Mouse (Mus musculus): ENCODE measurements around the gene 2810408A11Rik.
"Not testable (repeated sequence)": the region's sequence is repeated elsewhere in the genome, so short reads cannot be mapped to it uniquely, and the experiment has no call there.

The 2810408A11Rik gene

DNA sequence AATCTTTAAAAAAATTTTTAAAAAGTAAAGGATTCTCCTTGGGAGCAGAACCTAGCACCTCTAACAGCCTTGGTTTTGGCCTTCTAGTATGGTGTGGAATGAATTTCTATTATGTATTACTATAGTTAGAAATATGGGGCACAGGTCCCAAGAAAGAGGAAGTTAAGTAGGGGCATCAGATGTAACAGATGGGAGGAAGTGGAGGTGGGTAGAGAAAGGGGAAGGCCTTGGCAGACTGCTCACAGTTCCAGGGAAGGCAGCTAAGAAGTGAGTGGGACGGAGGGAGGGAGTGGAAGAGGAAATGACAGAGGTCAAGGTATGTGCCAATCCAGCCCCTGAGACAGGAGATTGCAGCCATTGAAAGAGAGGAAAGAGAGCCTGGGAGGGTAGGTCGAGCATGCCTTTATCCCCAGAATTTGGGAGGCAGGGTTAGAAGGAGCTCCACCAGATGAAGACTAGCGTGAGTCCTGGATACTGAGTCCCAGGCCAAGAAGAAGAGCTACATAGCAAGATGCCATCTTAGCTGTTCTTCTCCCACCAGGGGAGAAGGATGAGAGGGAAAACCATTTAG is 30.3 kb upstream of the 2810408A11Rik start:
- DNase-seq: no peak

DNA sequence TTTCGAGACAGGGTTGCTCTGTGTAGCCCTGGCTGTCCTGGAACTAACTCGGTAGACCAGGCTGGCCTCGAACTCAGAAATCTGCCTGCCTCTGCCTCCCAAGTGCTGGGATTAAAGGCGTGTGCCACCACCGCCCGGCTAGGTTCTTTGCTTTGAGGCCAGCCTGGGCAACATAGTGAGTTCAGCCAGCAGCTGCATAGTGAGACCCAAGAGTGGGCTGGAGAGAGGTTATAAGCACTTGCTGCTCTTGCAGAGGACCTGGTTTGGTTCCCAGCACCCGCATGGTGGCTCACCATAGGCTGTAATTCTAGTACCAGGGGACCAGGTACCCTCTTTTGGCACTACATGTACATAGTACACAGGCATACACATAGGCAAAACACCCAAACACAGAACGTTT is 29.4 kb upstream of the 2810408A11Rik start:
- DNase-seq: not testable (repeated sequence)

DNA sequence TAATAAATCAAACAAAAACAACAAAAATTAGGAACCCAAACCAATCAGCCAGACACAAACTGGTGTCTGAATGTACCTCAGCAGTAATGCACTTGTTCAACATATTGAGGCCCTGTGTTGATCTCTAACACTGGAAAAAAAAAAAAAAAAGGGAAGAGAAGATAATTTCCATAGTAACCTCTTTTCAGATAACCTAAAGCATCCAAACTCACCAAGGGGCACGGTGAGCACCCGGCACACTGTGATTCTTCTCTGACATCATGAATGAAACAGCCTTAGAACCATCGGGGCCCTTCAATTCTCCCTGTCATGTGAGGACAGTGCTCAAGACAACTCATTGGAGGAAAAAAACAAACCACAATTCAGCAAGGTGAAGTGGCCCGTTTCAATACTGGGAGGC is 28.9 kb upstream of the 2810408A11Rik start:
- DNase-seq: no peak

DNA sequence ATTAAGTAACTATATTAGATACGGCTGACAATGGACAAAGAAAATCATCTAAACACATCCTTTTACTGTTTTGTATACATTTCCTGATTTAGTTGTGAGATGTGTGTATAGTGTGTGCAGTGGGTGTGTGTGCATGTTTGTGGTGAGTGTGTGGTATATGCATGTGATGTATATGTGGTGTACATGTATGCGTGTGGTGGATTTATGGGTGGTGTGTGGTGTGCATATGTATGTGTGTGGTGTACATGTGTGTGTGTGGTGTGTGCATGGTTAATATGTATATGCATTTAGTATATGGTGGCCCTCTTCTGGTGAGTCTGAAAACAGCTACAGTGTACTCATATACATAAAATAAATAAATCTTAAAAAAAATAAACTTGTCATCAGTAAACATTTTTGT is 26.7 kb upstream of the 2810408A11Rik start:
- DNase-seq: no peak

DNA sequence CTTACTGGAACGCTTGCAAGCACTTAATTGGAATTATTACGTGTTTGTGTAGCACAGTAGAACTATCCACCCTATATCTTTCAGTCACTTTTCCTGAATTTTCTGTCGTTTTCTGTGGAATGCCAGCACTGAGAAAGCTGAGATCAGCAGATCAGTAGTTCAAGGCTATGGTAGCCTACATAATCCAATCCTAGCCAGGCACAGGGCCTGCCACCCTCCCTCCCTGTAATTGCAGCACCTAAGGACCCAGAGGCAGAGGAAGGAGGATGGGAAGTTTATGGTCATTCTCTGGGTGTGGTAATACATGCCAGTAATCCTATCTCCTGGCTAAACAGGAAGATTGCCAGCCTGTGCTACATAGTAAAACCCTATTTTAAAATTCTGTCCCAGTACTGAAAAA is 22.0 kb upstream of the 2810408A11Rik start:
- no peak for DNase-seq

DNA sequence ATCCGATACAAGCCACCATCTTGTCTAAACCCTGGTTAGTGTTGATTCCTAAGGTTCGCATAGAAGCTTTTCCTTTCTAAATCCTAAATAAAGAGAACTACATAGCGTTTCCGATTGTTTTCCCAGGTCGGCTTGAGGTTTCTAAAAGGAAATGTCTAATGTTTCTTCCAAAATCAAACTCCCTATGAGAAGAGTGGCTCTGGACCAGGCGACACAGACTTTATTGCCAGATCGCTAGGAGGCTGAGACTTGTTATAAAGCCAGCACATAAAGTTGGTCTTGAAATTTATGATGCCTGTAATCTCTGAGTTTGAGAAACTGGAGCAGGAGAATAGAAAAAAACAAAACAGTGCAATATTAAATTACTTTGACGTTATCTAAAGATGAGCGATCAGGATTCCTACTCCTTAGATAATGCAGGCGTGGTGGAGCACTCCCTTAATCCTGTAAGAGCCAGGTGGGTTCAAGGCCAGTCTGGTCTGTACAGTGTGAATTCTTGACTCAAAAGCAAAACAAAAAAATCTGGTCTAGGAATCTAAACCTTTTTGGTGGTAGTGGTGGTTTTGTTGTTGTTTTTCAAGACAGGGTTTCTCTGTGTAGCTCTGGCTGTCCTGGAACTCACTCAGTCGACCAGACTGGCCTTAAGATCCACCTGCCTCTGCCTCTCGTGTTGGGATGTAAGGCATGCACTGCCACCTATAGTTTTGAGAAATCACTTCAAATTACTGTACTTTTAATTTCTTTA is 21.4 kb upstream of the 2810408A11Rik start:
- DNase-seq: no peak

DNA sequence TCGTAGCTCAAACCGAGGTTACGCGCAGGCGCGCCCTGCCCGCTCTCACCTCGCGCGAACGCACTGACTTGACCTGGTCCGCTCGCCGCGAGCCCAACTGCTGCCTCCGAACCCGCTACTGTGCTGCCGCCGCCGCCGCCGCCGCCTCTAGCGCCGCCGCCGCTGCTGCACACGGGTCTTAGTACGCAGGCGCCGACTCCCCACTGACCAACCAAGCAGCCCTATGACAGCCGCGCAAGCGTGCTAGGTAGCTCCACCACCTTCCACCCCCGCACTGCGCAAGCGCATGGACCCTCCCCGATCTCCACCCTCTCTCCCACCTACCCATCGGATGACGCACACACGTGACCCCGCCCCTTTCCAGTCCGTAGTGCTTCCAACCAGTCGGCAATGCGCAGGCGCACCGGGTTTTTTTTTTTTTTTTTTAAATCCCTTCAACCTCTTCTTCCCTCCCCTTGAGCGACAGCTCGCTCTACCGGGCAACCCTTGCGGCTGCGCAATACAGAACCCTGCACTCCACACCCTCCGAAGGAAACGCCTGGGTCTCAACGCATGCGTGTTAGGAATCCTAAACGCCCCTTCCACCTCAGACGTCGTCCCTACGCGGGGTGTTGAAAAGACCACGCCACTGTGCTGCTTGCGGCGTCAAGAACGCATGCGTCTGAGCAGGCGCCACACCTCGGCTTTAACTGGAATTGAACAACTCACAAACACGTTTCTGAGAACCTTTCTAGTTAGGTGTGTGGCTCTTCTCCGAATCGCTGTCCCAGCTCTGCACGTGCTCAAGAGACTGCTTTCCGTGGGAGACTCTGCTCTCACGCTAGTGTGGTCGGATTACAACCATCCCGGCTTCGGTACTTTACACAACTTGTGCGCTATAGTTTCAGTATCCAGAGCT is 20.6 kb upstream of the 2810408A11Rik start, which contains the start of gene Eif5a:
Gene Eif5a (minus strand): TSS at position 845 of the 898 bp plus-strand sequence.
- DNase-seq: peak; percentile 100

DNA sequence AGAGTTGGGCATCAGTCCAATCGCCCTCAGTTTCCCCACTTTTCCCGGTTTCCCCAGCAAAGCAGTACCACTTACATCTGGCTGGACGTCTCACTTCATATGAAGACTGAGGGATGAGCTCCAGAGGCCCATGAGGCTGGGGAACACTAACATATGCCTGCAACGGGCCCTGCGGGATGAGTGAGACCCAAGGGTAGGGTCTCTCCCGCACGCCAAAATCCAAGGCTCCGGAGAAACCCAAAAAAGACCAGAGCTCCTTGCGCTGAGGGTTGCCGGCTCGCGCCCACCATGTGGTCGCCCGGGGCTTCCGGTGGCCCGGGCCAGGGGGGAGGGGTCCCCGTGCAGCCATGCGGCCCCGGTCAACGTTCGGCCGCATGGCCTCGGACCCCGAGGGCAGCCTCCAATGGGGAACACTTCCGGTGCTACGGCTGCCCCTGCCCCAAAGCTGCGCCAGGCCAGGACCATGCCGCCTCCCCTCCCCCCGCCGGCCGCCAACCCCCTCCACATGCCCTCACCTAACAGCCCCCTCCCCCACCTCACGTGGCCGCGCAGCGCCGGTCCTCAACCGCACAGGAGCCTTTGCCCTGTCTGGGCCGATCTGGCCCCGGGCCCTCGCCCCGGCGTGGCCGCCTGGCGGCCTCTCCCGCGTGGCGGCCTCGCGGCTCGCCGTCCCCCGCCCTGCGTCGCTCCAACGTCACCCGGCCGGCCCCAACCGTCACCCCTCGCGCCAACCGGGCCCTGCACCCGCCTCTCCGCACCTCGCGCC is 19.7 kb upstream of the 2810408A11Rik start:
- no peak for DNase-seq

DNA sequence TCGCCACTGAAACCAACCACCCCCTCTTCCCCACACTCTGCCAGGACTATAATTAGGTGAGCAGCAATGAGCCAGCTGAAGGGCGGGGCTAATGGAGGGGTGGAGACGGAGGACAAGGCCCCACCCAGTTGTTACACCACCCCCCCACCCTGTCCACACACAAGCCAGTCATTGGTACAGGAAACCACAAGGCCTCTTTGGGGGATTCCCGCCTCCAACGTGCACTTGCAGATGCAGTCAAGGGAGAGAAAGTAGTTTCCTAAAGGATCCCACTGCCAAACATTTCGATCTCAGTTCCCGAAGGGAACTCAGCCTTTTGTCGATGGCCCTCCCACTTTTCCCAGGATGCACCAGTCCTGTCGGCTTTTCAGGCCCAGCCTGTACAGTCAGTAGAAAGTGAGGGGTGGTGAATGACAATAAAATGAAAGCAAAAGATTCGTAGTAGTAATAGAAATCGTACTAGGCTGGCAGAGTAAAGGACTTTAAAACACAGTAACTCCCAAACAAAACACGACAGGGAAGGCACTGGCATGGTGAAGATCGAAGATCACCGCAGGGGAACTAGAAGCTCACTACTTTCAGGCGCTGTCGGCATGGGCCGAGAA is 19.0 kb upstream of the 2810408A11Rik start:
- DNase-seq: no peak

DNA sequence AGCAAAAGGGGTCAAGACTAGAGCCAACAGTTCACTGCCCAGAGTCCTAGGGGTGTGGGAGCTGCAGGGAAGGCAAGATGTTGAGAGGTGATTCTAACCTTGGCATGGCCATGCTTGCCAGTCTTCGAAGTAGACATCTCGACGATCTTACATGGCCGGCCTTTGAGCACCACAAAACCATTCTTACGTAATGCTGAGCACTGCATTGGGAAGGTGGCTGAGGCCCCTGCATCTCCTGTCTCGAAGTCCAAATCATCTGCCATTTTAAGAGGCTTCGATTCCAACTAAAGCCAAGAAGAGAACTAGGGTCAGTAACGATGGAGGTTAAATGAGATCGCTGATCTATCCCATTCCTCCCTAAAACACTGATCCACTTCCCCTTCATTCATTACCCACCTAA is 18.3 kb upstream of the 2810408A11Rik start:
- DNase-seq: no peak

DNA sequence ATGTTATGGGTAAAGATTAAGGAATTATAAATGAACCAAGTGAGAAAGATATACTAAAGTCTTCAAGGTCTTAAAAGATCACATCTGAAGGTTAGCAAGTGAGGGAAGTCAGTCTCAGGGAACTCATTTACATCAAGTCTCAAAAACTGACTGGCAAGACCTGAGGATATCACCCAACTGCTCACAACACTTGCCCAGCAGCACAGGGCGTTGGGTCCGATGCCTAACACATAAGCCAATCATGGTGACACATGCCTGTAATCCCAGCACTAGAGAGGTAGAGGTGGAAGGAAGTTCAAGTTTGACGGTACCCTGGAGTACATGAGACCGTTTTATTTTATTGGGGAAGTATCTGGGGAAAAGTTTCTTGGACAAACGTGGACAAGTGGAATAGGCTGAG is 17.3 kb upstream of the 2810408A11Rik start:
- DNase-seq: no peak

DNA sequence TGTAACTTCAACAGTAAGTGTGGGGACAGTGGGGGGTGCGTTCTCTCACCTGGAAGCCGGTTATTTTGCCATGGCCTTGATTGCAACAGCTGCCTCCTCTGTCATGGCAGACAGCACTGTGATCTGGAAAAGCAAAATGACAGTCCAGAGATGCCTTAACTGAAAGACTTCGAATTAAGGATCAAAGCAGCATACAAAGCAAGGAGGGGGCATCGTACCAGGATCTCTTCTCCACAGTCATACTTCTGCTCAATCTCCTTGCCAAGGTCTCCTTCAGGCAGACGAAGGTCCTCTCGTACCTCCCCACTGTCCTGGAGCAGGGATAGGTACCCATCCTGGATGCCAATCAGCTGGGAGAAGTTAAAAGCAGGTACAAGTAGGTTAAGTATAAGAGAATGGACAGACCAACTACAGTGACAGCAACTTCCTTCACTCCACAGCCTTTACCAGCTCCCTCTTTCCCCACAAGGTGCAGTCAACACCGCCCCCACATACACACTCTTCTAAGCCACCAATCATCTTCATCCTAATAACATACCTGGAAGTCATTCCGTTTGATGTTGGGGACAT is 16.7 kb upstream of the 2810408A11Rik start:
- DNase-seq: no peak

DNA sequence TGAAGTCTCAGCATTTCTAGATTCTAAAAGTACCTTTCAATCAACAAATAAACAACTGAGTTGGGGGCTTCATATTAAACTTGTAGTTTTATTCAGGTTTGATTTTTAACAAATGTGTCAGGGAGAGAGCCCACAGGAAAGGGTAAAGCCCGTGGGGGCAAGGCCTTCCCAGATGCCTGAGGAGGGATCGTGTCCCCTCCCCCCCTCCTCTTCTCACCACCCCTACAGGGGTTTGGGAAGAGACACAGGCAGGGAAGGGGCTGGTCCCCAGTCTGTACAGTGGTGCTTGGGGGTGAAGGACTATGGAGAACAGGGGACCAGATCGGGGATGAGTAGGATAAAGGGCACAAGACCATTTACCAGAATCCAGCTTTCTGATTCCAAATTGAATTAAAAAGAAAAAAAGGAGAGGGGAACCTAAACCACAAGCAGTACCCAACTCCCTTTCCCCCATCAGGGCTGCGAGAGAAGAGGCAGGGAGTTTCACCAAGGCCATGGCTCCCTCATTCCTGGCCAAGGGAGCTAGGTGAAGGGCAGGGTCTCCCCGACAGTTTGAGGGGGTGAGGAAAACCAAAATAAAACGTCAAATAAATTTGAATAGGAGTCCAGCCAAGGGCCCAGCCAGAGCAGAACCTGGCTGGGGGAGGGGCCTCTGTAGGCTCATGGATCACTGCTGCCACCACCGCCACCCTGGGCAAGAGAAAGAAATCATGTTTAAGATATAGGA is 16.0 kb upstream of the 2810408A11Rik start:
- not testable (repeated sequence) for DNase-seq

DNA sequence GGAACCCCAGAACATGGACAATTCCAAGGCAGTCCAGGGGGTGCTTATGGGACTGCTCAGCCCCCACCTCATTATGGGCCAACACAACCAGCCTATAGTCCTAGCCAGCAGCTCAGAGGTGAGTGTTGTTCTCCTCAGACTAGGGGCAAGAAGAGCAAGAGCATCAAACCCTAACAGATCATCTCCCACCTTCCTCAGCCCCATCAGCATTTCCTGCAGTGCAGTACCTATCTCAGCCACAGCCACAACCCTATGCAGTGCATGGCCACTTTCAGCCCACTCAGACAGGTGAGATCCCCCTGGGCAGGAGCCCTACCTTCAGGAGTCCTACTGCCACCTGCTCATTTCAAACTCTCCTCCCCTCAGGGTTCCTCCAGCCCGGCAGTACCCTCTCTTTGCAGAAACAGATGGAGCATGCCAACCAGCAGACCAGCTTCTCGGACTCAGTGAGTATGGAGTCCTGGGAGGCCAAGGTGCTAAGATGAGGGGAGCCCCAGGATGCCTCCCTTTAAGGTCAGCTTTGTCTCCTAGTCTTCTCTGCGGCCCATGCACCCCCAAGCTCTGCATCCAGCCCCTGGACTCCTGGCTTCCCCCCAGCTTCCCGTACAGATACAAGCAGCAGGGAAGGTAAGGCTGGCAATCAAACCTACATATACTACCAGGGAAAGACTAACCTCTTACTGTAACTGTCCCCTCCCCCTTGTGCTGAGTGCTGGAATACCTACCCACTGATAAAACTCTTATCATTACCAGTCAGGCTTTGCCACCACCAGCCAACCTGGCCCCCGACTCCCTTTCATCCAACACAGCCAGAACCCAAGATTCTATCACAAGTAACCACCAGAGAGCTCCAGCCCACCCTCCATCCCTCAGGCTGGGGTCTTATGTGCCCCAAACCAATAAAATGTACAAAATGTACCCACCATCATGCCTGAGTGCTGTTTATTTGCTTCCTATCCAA is 15.2 kb upstream of the 2810408A11Rik start:
- DNase-seq: no peak

DNA sequence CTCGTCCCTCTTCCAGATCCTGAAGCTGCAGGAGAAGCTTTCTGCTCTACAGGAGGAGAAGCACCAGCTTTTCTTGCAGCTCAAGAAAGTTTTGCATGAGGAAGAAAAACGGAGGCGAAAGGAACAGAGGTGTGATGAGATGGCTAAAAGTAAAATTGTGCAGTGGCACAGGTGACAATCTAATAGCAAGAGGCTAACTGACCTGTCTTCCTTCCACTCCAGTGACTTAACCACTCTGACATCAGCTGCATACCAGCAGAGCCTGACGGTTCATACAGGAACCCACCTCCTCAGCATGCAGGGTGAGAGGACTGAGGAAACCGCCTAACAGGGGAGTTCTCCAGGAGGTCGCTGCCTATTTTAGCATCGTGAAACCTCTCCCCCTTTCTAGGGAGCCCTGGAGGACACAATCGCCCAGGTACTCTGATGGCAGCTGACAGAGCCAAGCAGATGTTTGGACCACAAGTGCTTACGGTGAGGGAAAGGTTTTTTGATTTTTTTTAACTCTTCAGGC is 14.2 kb upstream of the 2810408A11Rik start:
- no peak for DNase-seq

DNA sequence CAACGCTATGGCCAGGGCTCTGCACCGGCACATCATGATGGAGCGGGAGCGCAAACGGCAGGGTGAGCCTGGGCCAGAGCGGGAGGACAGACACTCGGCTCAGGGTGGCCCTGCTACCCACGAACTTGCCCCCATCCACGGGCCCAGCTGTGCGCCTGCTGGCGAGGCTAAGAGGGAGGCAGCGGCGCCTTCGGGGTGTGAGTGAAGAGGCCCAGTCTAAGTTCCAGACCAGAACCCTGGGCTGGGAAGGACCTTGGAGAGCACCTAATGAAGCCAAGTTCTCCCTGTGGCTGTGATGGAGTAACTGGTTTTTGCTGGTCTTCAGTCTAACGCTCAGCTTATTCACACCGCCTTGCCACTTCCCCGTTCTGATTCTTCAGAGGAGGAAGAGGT is 13.6 kb upstream of the 2810408A11Rik start:
- no peak for DNase-seq

DNA sequence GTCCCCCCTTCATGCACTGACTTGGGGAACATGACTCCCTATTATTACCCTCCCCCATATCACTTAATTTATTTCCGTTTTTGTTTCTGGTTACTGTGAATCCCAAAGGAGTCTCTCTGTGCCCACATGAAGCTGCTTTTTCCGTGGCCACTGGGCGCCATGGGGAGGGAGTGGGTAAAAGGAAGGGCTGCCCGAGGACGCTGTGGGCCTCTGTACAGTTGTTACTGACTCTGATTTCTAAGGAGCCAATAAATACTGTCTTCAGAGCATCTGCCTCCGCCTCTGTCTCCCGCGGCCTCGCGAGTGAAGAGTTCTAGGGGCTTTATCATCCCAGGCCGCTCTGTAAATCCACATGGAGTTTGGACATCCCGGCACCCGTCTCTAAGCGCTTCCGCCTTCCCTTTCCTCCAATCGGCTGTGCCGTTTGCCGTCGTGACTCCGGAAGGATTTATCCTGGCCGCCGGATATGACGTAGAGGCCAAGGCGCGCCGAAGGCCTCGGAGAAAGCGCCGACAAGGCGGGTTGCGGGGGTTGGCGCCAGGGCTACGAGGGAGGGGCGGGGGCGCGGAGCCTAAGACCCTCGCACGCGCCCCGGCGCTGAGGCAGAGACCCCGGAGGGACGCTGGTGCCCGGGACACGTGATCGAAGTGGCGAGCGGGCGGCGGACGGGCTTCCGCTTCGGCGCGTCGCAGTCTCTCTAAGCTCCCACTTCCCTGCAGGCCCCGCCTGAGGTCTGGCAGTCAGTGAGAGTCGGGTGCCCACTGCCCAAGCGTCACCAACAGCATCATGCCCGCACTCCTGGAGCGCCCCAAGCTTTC is 13.0 kb upstream of the 2810408A11Rik start, which contains the start of gene Gps2:
Gene Gps2 (plus strand): TSS at position 335 of the 818 bp plus-strand sequence.
- DNase-seq: peak; percentile 89

DNA sequence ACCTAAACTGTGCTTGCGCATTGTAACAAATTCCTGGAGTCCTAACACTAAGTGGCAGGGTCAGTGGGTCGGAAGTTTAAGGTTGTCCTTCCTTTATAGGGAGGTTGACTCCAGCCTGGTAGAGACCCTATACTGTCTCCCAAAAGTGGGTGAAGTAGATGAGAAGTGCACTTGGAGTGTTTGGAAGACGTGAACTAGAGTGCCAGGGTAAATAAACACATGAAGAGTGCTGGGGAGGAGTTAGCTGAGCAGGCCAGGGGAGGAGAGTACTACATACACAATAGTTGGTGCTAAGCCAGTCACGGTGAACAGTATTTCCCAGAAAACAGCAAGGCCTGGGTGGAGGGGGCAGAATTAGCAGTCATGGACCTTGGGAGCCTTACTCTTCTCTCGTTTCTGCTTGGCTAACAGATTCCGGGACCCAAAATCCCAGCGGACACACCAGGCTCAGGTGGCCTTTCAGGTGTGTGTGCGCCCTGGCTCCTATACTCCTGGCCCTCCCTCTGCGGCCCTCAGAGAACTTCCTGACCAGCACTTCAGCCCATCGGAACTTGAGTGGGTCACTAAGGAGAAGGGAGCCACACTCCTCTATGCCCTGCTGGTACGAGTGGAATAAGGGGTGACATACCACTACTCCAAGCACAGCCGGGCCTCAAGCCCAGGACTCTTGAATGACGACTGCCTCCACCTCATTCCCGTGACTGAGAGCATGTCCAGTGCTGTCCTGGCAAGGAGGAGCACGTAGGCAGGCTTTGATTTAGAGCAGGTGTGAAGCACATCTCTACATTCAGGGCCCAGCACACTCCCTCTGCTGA is 12.1 kb upstream of the 2810408A11Rik start:
- no peak for DNase-seq
